Mouse (Mus musculus) forebrain, embryonic 11.5 days (tissue): ENCODE data around the gene Sel1l3. TPM values are rescaled to one million over a fixed set of nuclear protein-coding genes. Genes with fewer than 3 reads are reported as not detected.

Experiments
- ATAC-seq: fragments of 200-750 bp; cut with Nextera tagmentation; replicated peaks from 2 replicates; pipeline ENCODE4 v1.8.0; 2017; ENCODE audit warnings: moderate TSS enrichment; ENCODE audit not compliant: low FRiP score
- DNase-seq: peaks from one replicate; pipeline ENCODE4 v3.0.0-alpha.2; 2017; ENCODE audit warnings: low spot score
- H3K27ac ChIP-seq: fragments of 300-500 bp; sonication (generic); 2 replicates; pipeline ENCODE4 v1.5.1; 2014; ENCODE audit warnings: low read depth, low read length
- H3K27me3 ChIP-seq: fragments of 300-500 bp; sonication (generic); 2 replicates; pipeline ENCODE4 v1.6.1; 2014; ENCODE audit warnings: mild to moderate bottlenecking, low read length, mixed read lengths; ENCODE audit not compliant: control insufficient read depth, insufficient read depth
- H3K36me3 ChIP-seq: fragments of 300-500 bp; sonication (generic); 2 replicates; pipeline ENCODE4 v1.6.1; 2014; ENCODE audit warnings: mild to moderate bottlenecking, low read length, moderate library complexity, mixed read lengths; ENCODE audit not compliant: control insufficient read depth, insufficient read depth
- H3K4me1 ChIP-seq: fragments of 300-500 bp; sonication (generic); replicated peaks from 2 replicates; pipeline ENCODE4 v1.6.1; 2014; ENCODE audit warnings: low read length, mixed read lengths; ENCODE audit not compliant: control insufficient read depth, insufficient read depth
- H3K4me2 ChIP-seq: fragments of 300-500 bp; sonication (generic); 2 replicates; pipeline ENCODE4 v1.6.1; 2014; ENCODE audit warnings: low read depth, mild to moderate bottlenecking, low read length, moderate library complexity, mixed read lengths; ENCODE audit not compliant: severe bottlenecking
- H3K4me3 ChIP-seq: fragments of 300-500 bp; sonication (generic); 2 replicates; pipeline ENCODE4 v1.5.1; 2014; ENCODE audit warnings: low read depth, low read length
- H3K9ac ChIP-seq: fragments of 300-500 bp; sonication (generic); 2 replicates; pipeline ENCODE4 v1.6.1; 2014; ENCODE audit warnings: low read length
- H3K9me3 ChIP-seq: fragments of 300-500 bp; sonication (generic); 2 replicates; pipeline ENCODE4 v1.6.1; 2016; ENCODE audit warnings: low read length, mixed read lengths; ENCODE audit not compliant: control insufficient read depth
- WGBS: fragments of 180-500 bp; shearing (Covaris S2); extraction: QIAGEN DNeasy Blood & Tissue Kit; methylation state at CpG from one replicate; pipeline ENCODE4 v1.1.7; 2014; 5-methylcytosine and 5-hydroxymethylcytosine counted together
- polyA plus RNA-seq: library from polyadenylated mRNA; unstranded; fragments of >200 nt; fragmentation: Nextera tagmentation; extraction: Ambion mirVana; gene quantifications from 2 replicates; pipeline ENCODE4 v1.2.1, GENCODE M21; 2014

Gene Sel1l3
- polyA plus RNA-seq, 1 experiment from 2014 or later: 10.4 TPM

- WGBS: 87% methylated on average over 3 of the region's 3 CpGs
- Histone ChIP-seq H3K4me3 (no peak overlapping the region), H3K36me3 (no peaks in the 10 kb centered on the region), H3K27ac (no peak overlapping the region), H3K27me3 (no peaks in the 10 kb centered on the region), H3K9ac (no peak overlapping the region), H3K4me2 (no peak overlapping the region), H3K4me1 (peaks cover 8% of the 10 kb centered on the region; the same call in 1 of the 2 replicates), H3K9me3 (no peaks in the 10 kb centered on the region)
- ATAC-seq (no peak), DNase-seq (no peak)
These were observed 38.5 kb downstream of the Sel1l3 start for GRCm38 (mm10) chr5:53175195-53175594.

- Histone ChIP-seq H3K27me3 (no peaks in the 10 kb centered on the region), H3K9me3 (no peaks in the 10 kb centered on the region), H3K27ac (no peak overlapping the region), H3K4me3 (no peak overlapping the region), H3K9ac (no peak overlapping the region), H3K36me3 (no peaks in the 10 kb centered on the region), H3K4me1 (peaks cover 8% of the 10 kb centered on the region; the same call in 1 of the 2 replicates), H3K4me2 (no peak overlapping the region)
- 73% methylated on average over 12 of the region's 12 CpGs for WGBS
- DNase-seq (no peak), ATAC-seq (no peak)
These were observed 39.3 kb downstream of the Sel1l3 start for GRCm38 (mm10) chr5:53174461-53174860.

- Histone ChIP-seq H3K9ac (no peak overlapping the region), H3K4me3 (no peak overlapping the region), H3K27ac (no peak overlapping the region), H3K9me3 (no peaks in the 10 kb centered on the region), H3K4me1 (peaks cover 5% of the 10 kb centered on the region; the same call in 1 of the 2 replicates), H3K4me2 (no peak overlapping the region), H3K27me3 (no peaks in the 10 kb centered on the region), H3K36me3 (no peaks in the 10 kb centered on the region)
- no peak for ATAC-seq
- WGBS: 86% methylated on average over 7 of the region's 7 CpGs
- no peak for DNase-seq
These were observed 40.8 kb downstream of the Sel1l3 start for GRCm38 (mm10) chr5:53172908-53173307.

GRCm38 (mm10) chr5:53172256-53172636 lies 41.5 kb downstream of the Sel1l3 start:
- ATAC-seq: no peak
- 91% methylated on average over 10 of the region's 10 CpGs for WGBS
- Histone ChIP-seq H3K27me3 (no peaks in the 10 kb centered on the region), H3K9me3 (no peaks in the 10 kb centered on the region), H3K9ac (no peak overlapping the region), H3K4me2 (no peak overlapping the region), H3K4me1 (peaks cover 4% of the 10 kb centered on the region; the same call in 1 of the 2 replicates), H3K36me3 (no peaks in the 10 kb centered on the region), H3K4me3 (no peak overlapping the region), H3K27ac (no peak overlapping the region)
- DNase-seq: no peak

- ATAC-seq (no peak), DNase-seq (no peak)
- Histone ChIP-seq H3K4me1 (peaks cover 4% of the 10 kb centered on the region; the same call in 1 of the 2 replicates), H3K9me3 (no peaks in the 10 kb centered on the region), H3K36me3 (no peaks in the 10 kb centered on the region), H3K9ac (no peak overlapping the region), H3K4me2 (no peak overlapping the region), H3K27me3 (no peaks in the 10 kb centered on the region), H3K27ac (no peak overlapping the region), H3K4me3 (no peak overlapping the region)
- WGBS: 91% methylated on average over 6 of the region's 6 CpGs
These were observed 42.0 kb downstream of the Sel1l3 start for GRCm38 (mm10) chr5:53171611-53172255.

GRCm38 (mm10) chr5:53167564-53167963 lies 46.2 kb downstream of the Sel1l3 start:
- 94% methylated on average over 4 of the region's 4 CpGs for WGBS
- DNase-seq: no peak
- H3K4me2 ChIP-seq: no peak overlapping the region
- H3K9me3 ChIP-seq: no peaks in the 10 kb centered on the region
- H3K27ac ChIP-seq: no peak overlapping the region
- no peak overlapping the region for H3K4me3 ChIP-seq
- no peak for ATAC-seq
- H3K9ac ChIP-seq: no peak overlapping the region
- no peaks in the 10 kb centered on the region for H3K4me1 ChIP-seq
- no peaks in the 10 kb centered on the region for H3K27me3 ChIP-seq
- H3K36me3 ChIP-seq: no peaks in the 10 kb centered on the region

GRCm38 (mm10) chr5:53165672-53166071 lies 48.1 kb downstream of the Sel1l3 start:
- WGBS: 94% methylated on average over 5 of the region's 5 CpGs
- H3K4me3 ChIP-seq: no peak overlapping the region
- ATAC-seq: no peak

GRCm38 (mm10) chr5:53162436-53162835 lies 51.3 kb downstream of the Sel1l3 start:
- Histone ChIP-seq H3K4me3 (no peak overlapping the region), H3K4me1 (no peaks in the 10 kb centered on the region), H3K9ac (no peak overlapping the region), H3K27ac (no peak overlapping the region), H3K9me3 (no peaks in the 10 kb centered on the region), H3K27me3 (no peaks in the 10 kb centered on the region), H3K36me3 (no peaks in the 10 kb centered on the region), H3K4me2 (no peak overlapping the region)
- no peak for DNase-seq
- ATAC-seq: no peak
- WGBS: 89% methylated on average over 8 of the region's 8 CpGs

More at GRCm38 (mm10) chr5:53165672-53166071, 48.1 kb downstream of the Sel1l3 start:
- Histone ChIP-seq H3K27me3 (no peaks in the 10 kb centered on the region), H3K9ac (no peak overlapping the region), H3K4me2 (no peak overlapping the region), H3K36me3 (no peaks in the 10 kb centered on the region), H3K9me3 (no peaks in the 10 kb centered on the region), H3K4me1 (no peaks in the 10 kb centered on the region), H3K27ac (no peak overlapping the region)
- DNase-seq: no peak

- H3K9me3 ChIP-seq: no peaks in the 10 kb centered on the region
- no peak for DNase-seq
- H3K36me3 ChIP-seq: no peaks in the 10 kb centered on the region
- H3K9ac ChIP-seq: no peak overlapping the region
- H3K4me3 ChIP-seq: no peak overlapping the region
- H3K4me1 ChIP-seq: no peaks in the 10 kb centered on the region
- H3K4me2 ChIP-seq: no peak overlapping the region
- no peaks in the 10 kb centered on the region for H3K27me3 ChIP-seq
- 89% methylated on average over 8 of the region's 8 CpGs for WGBS
- no peak for ATAC-seq
- H3K27ac ChIP-seq: no peak overlapping the region
These were observed 52.1 kb downstream of the Sel1l3 start for GRCm38 (mm10) chr5:53161506-53162186.
